Mouse (Mus musculus) adrenal gland, postnatal 36 days (tissue): Measurements from ENCODE around the gene Phxr2. TPM values are rescaled to one million over a fixed set of nuclear protein-coding genes. Genes with fewer than 3 reads are reported as not detected.

ENCODE experiments used
- DNase-seq, 2 experiments: peaks; one replicate each; pipeline ENCODE4 v3.0.0; 2021; ENCODE audit warnings: mixed read lengths in 1 of 2
- total RNA-seq, 2 experiments: library from RNA; stranded (reverse); gene quantifications; 2 replicates each; pipeline ENCODE4 v1.2.3; 2021

Phxr2 gene
- total RNA-seq, 2 experiments from 2014 or later, result not detected

DNA sequence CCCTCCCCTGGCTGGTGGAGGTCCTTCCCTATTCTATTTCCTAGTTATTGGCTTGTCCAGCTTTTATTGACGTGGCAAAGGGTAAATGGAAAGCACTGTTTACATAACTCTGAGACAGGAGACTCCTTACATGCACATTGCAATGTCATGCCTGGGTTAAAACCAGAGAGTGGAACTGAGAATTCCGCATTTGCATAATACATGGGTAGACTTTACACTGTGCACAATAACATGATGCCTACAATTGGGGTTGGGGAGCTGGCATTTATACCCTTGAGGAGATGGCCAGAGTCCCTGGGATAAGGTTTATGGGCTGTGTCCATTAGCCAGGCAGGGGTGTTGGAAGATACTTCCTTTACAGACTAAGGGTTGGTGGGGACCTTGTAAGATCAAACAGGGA lies 32.8 kb downstream of the Phxr2 start:
- no peak for DNase-seq

DNA sequence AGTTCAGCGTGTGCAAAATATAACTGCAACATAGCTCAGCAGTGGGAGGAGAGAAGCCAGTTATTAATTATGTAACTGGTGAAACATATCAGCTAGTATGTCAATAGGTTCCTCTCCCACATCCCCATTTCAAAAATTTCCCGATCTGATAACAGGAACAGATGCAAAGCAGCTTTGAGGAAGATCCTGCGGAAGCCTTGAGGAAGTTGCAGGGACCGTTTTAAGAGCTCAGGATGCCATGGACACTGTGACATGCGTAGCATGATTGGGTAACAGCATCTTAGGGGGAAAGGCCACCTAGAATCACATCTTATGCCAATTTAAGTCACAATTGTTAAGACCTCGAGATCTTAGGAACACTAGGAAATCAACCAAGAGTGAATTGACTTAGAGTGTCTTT lies 36.2 kb downstream of the Phxr2 start:
- no peak for DNase-seq

DNA sequence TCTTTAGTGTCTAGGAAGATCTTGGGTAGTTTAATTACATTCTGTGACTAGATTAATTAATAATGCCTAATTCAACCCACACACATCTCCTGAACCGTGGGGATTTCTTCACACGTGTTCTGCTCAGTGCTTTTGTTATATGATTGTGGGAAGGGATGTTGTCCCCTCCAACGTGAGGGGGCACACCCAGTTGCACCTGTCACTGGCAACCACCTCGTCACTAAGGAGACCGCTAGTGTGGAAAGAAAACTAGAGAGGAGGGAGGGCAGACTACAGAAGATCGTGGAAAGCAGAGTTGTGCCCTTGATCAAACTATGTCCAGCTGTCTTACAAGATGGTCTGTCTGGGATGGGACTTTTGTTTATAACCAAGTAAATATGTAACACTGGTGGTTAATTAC lies 40.1 kb downstream of the Phxr2 start:
- no peak for DNase-seq

DNA sequence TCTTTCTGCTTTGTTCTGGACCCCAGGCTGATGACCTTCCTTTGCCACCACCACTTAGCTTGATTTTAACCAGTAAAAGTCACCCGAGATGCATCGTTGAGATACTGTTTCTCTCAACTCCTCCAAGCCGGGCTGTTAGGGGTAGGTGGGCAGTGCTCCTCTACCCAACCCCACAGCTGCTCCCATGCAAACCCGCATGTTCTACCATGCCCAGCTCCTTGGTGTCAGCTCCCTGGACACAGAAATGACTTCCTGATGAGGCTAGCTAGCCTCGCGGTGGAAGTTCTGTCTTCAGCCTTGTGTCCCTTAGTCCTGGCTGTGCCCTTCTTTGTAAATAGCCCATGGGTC lies 40.9 kb downstream of the Phxr2 start:
- no peak for DNase-seq

DNA sequence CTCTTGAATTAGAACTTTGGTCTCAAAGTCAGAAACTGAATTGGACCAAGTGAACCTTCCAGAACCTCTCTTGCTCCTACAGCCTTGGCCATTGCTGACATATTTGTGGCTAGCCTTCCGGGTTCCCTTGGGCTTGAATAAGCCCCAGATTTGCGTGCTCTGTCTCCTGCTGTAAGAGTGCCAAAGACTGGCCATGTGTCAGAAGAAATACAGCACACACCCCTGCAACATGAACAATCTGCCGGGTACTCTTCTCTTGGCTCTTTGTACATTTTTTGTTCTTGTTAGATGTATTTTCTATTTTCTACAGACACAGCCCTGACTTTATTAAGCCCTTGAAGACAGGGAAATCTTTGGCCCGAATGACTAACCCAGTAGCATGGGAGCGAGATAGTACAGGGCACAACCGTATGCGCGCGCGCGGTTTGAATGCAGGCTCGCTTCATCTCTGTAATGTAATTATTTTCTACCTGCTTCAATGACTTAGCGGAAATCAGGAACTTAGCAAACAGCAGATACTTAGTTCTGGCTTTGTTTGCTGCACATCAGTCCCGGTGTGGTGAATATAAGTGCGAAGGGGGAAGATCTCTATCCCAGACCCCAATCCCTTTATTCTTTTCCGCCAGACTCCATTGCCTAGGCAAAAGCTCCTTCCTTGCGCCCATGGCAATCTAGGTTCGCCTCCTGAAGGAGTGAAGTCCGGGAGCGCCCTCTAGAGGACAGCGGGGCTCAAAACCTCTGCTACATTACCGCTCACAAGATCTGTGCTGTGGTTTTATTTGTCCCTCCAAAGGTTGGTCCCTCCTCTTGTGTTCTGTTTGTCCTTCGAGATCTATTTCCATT lies 41.5 kb downstream of the Phxr2 start:
- peak; percentile 91 to 93 for DNase-seq

DNA sequence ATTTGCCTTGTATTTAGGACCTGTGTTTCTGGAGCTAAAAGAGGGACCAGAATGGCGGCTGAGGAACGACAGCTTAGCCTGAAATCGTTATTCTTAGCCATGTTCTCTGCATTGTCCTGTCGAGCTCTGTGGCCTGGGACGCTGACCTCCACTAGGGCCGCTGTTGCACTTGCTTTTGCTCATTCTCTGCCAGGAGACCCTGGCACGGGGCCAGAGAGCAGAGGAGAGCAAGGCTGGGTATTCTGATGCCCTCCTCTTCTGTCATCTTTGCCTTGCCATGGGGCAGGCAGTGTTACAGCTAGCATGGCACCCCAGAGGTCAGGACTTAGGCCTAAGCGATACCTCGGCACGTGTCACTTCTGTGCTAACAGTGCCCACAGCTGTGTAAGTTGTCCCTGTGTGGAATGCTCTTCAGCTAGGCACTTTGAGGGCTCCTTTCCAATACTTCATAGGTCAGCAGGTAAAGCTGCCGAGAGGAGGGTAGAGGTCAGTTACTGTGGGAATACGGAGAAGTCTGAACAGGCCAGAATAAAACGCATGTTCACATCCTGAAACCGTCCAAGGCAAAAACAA lies 42.6 kb downstream of the Phxr2 start:
- peak; percentile 80 to 85 for DNase-seq

DNA sequence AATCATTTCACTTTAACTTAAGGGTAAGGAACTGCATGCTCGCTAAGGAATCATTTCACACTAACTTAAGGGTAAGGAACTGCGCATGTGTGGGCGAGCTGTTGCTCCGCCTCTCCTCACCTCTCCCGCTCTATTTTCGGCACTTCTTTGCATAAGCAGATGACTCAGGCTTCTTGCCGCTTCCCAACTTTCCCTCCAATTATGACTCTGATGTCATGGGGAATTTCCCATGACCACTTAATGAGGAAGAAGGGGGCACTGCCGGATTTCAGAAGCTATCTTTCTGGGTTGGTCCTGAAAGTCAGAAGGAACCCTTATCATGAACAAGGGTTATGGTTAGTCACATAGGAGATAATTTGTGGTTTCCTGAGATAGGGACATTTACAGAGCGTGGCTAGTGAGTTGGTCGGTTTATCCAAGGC lies 44.5 kb downstream of the Phxr2 start:
- DNase-seq, result no peak

DNA sequence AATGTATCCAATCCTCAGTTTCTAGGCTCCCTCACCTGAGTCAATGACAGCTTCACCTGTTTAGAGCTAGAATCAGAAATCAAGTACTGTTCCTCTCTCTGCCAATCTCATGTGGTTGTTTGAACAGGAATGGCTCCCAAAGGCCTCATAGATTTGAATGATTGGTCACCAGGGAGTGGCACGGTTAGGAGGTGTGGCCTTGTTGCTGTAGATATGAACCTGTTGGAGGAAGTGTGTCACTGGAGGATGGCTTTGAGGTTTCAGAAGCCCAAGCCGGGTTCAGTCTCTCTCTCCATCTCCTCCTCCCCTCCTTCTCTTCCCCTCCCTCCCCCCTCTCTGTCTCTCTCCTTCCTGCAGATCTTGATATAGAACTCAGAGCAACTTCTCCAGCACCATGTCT lies 47.5 kb downstream of the Phxr2 start:
- no peak for DNase-seq

DNA sequence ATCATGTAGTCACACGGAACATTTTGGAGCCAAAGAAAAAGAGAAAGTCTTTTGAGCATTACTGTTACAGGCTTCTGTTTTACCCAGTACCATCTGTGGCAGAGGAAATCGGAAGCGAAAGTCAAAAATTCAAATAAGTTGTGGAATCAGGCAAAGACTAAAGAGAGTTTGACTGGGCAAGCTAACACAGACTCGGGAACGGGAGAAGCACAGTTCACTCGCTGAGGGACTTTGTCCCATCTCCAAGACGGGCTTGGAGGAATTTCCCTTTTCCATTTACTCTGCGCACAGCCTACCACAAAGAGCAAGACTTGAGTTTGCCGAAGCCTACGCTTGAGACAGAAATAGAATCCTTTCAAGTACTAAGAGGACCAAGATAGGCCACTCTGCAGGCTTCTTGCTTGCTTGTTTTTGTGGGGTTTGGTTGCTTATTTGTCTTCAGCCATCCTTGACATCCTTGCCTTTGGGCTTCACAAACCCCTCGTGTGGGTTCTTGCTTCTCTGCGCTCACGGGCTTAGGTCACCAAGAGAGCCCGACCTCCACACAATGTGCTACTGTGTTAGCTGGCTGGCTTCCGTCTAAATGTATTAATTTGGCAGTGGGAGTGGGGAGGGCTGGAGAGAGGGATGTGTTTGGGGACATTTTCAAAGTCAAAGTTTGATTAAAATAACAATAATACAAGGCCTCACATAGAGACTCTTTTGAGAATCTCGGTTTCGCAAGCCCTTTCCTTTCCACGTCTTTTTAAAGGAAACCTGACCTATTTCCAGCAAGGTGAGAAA lies 49.8 kb downstream of the Phxr2 start:
- DNase-seq, result no peak

Other genes with a start within 250 kb of the Phxr2 start
- gene Atp2b1, start 211.9 kb downstream of the Phxr2 start, total RNA-seq, result 10 to 100 TPM; 50.1 to 57.9 TPM
- 10 to 100 TPM; 15.3 to 15.7 TPM for gene Poc1b, start 19.3 kb downstream of the Phxr2 start, total RNA-seq
- 1 to 10 TPM; 6.0 to 7.1 TPM for gene Galnt4, start 18.2 kb downstream of the Phxr2 start, total RNA-seq
- 100 to 1,000 TPM in 1 of 2 experiments, 10 to 100 TPM in 1; 77.1 to 100 TPM for gene Dusp6, start 136.9 kb upstream of the Phxr2 start, total RNA-seq